Mouse (Mus musculus) right cerebral cortex, postnatal 10 days (tissue): ENCODE measurements around the gene Hivep2.
A peak's percentile ranks its signal among the peaks of the same experiment; 100 is the strongest.

Source experiments
- DNase-seq, 2 experiments: peaks; one replicate each; pipeline ENCODE4 v3.0.0; 2021; ENCODE audit warnings: low spot score in 2 of 2

Gene Hivep2

GRCm38 (mm10) chr10:13965974-13966829 lies at the start of gene Hivep2:
TSS of gene Hivep2 (plus strand) at chr10:13966075.
- peak; percentile 67 to 71 for DNase-seq

- DNase-seq = peak; percentile 68 to 75
These were observed 49.1 kb upstream of the Hivep2 start for GRCm38 (mm10) chr10:13916645-13917342.

GRCm38 (mm10) chr10:13921641-13922385 lies 44.1 kb upstream of the Hivep2 start:
- peak; percentile 56 to 67 for DNase-seq

- DNase-seq = no peak
These were observed 36.6 kb upstream of the Hivep2 start for GRCm38 (mm10) chr10:13929306-13929705.

GRCm38 (mm10) chr10:13932147-13932546 lies 33.7 kb upstream of the Hivep2 start:
- no peak for DNase-seq

- DNase-seq = no peak
These were observed 32.6 kb upstream of the Hivep2 start for GRCm38 (mm10) chr10:13933320-13933719.

GRCm38 (mm10) chr10:13935646-13936045 lies 30.2 kb upstream of the Hivep2 start:
- peak in 1 of 2 experiments; percentile 24 for DNase-seq

GRCm38 (mm10) chr10:13941406-13941805 lies 24.5 kb upstream of the Hivep2 start:
- DNase-seq = no peak

- no peak for DNase-seq
These were observed 22.2 kb upstream of the Hivep2 start for GRCm38 (mm10) chr10:13943706-13944105.

- DNase-seq = peak in 1 of 2 experiments; percentile 26
These were observed 19.4 kb upstream of the Hivep2 start for GRCm38 (mm10) chr10:13946498-13946897.

GRCm38 (mm10) chr10:13962965-13963364 lies 2.9 kb upstream of the Hivep2 start:
- DNase-seq = no peak

- no peak for DNase-seq
These were observed 1.9 kb upstream of the Hivep2 start for GRCm38 (mm10) chr10:13963908-13964500.

GRCm38 (mm10) chr10:13964501-13965281 lies 1.2 kb upstream of the Hivep2 start:
- DNase-seq = peak; percentile 85 to 88

GRCm38 (mm10) chr10:13965316-13965973 lies 430 bp upstream of the Hivep2 start:
- DNase-seq = peak; percentile 94

- DNase-seq = peak; percentile 84 to 86
These were observed 1.1 kb downstream of the Hivep2 start for GRCm38 (mm10) chr10:13966830-13967450.

- DNase-seq = peak; percentile 89 to 92
These were observed 1.8 kb downstream of the Hivep2 start for GRCm38 (mm10) chr10:13967451-13968233.

GRCm38 (mm10) chr10:13968234-13968555 lies 2.3 kb downstream of the Hivep2 start:
- DNase-seq = no peak

GRCm38 (mm10) chr10:13968989-13969388 lies 3.1 kb downstream of the Hivep2 start:
- DNase-seq = peak in 1 of 2 experiments; percentile 48

GRCm38 (mm10) chr10:13970321-13970720 lies 4.4 kb downstream of the Hivep2 start:
- DNase-seq = peak in 1 of 2 experiments; percentile 13
